Mouse (Mus musculus) urinary bladder, postnatal 25 days (tissue): ENCODE measurements at regions not wholly inside any gene's neighbourhood (a gene's known extent, or its start where the extent isn't known, plus 50 kb on each side); places are given as distances from the start of the nearest gene placed in this dataset.

Experiments
- DNase-seq: peaks from one replicate; pipeline ENCODE4 v3.0.0; 2022; ENCODE audit warnings: low spot score

DNA sequence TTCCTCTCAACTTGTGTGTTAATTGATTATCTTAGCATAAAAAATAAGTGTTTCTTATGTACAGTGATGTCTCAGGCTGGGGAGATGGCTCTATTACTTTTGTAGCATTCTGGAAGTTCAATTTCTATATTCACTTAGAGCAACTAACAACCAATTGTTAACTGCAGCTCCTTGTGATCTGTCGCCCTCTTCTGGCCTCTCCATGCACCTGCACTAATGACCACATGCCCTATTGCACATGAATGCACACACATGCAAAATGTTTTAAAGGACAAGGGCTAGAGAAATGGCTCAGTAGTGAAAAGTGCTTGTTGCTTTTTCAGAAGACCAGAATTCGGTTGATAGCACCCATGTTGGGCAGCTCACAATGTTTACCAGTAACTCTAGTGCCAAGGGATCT lies 629.1 kb upstream of the Dpp10 start:
- no peak for DNase-seq

GRCm38 (mm10) chr1:124652872-124653271 lies 607.5 kb upstream of the Dpp10 start:
- no peak for DNase-seq

GRCm38 (mm10) chr1:124652251-124652861 lies 607.0 kb upstream of the Dpp10 start:
- no peak for DNase-seq

GRCm38 (mm10) chr1:124635246-124635768 lies 589.9 kb upstream of the Dpp10 start:
- no peak for DNase-seq

GRCm38 (mm10) chr1:124630084-124630483 lies 584.7 kb upstream of the Dpp10 start:
- DNase-seq, result no peak

DNA sequence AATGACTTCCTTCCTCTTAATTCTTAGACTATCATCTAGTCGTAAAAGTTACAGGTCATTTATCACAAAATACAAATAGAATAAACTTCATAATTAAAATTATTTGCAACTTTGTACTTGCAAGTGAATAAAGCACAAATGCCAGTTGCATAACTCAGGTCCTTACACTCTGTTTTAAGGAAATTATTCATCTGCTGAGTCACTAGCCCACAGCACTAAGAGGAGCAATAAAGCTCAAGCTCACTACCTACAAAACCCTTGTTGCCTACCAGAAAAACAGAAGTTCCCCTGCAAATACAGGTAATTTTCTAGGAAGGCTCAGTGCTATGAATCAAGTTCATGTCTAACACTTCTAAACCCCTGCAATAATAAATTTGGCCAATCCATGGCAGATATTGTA lies 539.3 kb upstream of the Dpp10 start:
- no peak for DNase-seq
